Mouse (Mus musculus): ENCODE measurements around the gene Fbxo36. TPM values are rescaled to one million over a fixed set of nuclear protein-coding genes. Genes with fewer than 3 reads are reported as not detected.

Fbxo36 gene
- polyA plus RNA-seq, 1 experiment from 2014 or later, result 8.9 TPM

- no peak for DNase-seq (ENCODE audit: low spot score)
- Histone ChIP-seq H3K4me1 (no peaks in the 10 kb centered on the region), H3K36me3 (peaks cover 14% of the 10 kb centered on the region; the same call in 1 of the 2 replicates), H3K27ac (no peak overlapping the region), H3K4me3 (no peak overlapping the region), H3K27me3 (ENCODE audit: low read depth, poor library complexity, severe bottlenecking) (no peaks in the 10 kb centered on the region), H3K9me3 (replicated peaks) (no peaks in the 10 kb centered on the region)
- WGBS, result 85% methylated on average over 7 of the region's 7 CpGs
These were observed 8.1 kb downstream of the Fbxo36 start for GRCm38 (mm10) chr1:84847698-84848097.

GRCm38 (mm10) chr1:84848335-84848734, 8.7 kb downstream of the Fbxo36 start:
- Histone ChIP-seq H3K4me1 (no peaks in the 10 kb centered on the region), H3K9me3 (replicated peaks) (no peaks in the 10 kb centered on the region), H3K36me3 (peaks cover 8% of the 10 kb centered on the region; the same call in 1 of the 2 replicates), H3K27ac (no peak overlapping the region), H3K27me3 (ENCODE audit: low read depth, poor library complexity, severe bottlenecking) (no peaks in the 10 kb centered on the region), H3K4me3 (no peak overlapping the region)
- no peak for DNase-seq (ENCODE audit: low spot score)
- 97% methylated on average over 3 of the region's 3 CpGs for WGBS

GRCm38 (mm10) chr1:84848801-84849455, 9.3 kb downstream of the Fbxo36 start:
- Histone ChIP-seq H3K27me3 (ENCODE audit: low read depth, poor library complexity, severe bottlenecking) (no peaks in the 10 kb centered on the region), H3K4me1 (no peaks in the 10 kb centered on the region), H3K36me3 (peaks cover 8% of the 10 kb centered on the region; the same call in 1 of the 2 replicates), H3K9me3 (replicated peaks) (no peaks in the 10 kb centered on the region), H3K4me3 (no peak overlapping the region), H3K27ac (no peak overlapping the region)
- DNase-seq (ENCODE audit: low spot score), result no peak
- 95% methylated on average over 6 of the region's 6 CpGs for WGBS

GRCm38 (mm10) chr1:84849804-84850203, 10.2 kb downstream of the Fbxo36 start:
- Histone ChIP-seq H3K27ac (no peak overlapping the region), H3K4me3 (no peak overlapping the region), H3K36me3 (peaks cover 8% of the 10 kb centered on the region; the same call in 1 of the 2 replicates), H3K27me3 (ENCODE audit: low read depth, poor library complexity, severe bottlenecking) (no peaks in the 10 kb centered on the region), H3K4me1 (no peaks in the 10 kb centered on the region), H3K9me3 (replicated peaks) (no peaks in the 10 kb centered on the region)
- no peak for DNase-seq (ENCODE audit: low spot score)
- WGBS, result 93% methylated on average over 7 of the region's 7 CpGs

- H3K4me3 ChIP-seq, result no peak overlapping the region
- no peaks in the 10 kb centered on the region for H3K9me3 ChIP-seq (replicated peaks)
- no peak overlapping the region for H3K27ac ChIP-seq
- peaks cover 8% of the 10 kb centered on the region; the same call in 1 of the 2 replicates for H3K36me3 ChIP-seq
- no peaks in the 10 kb centered on the region for H3K27me3 ChIP-seq (ENCODE audit: low read depth, poor library complexity, severe bottlenecking)
- H3K4me1 ChIP-seq, result no peaks in the 10 kb centered on the region
- DNase-seq (ENCODE audit: low spot score), result no peak
- 97% methylated on average over 7 of the region's 7 CpGs for WGBS
These were observed 10.8 kb downstream of the Fbxo36 start for GRCm38 (mm10) chr1:84850471-84850870.

- peak; percentile 27 for DNase-seq (ENCODE audit: low spot score)
- Histone ChIP-seq H3K27me3 (ENCODE audit: low read depth, poor library complexity, severe bottlenecking) (no peaks in the 10 kb centered on the region), H3K9me3 (replicated peaks) (no peaks in the 10 kb centered on the region), H3K27ac (no peak overlapping the region), H3K4me3 (no peak overlapping the region), H3K36me3 (peaks cover 8% of the 10 kb centered on the region; the same call in 1 of the 2 replicates), H3K4me1 (no peaks in the 10 kb centered on the region)
- WGBS, result 45% methylated on average over 9 of the region's 9 CpGs
These were observed 12.0 kb downstream of the Fbxo36 start for GRCm38 (mm10) chr1:84851512-84852235.

GRCm38 (mm10) chr1:84853721-84854120, 14.1 kb downstream of the Fbxo36 start:
- 77% methylated on average over 1 of the region's 1 CpGs for WGBS
- no peaks in the 10 kb centered on the region for H3K4me1 ChIP-seq
- no peak overlapping the region for H3K27ac ChIP-seq
- no peaks in the 10 kb centered on the region for H3K9me3 ChIP-seq (replicated peaks)
- no peak overlapping the region for H3K4me3 ChIP-seq
- H3K36me3 ChIP-seq, result peaks cover 2% of the 10 kb centered on the region; the same call in 1 of the 2 replicates
- no peak for DNase-seq (ENCODE audit: low spot score)
- H3K27me3 ChIP-seq (ENCODE audit: low read depth, poor library complexity, severe bottlenecking), result no peaks in the 10 kb centered on the region

GRCm38 (mm10) chr1:84854966-84855365, 15.3 kb downstream of the Fbxo36 start:
- 91% methylated on average over 2 of the region's 2 CpGs for WGBS
- Histone ChIP-seq H3K36me3 (no peaks in the 10 kb centered on the region), H3K27ac (no peak overlapping the region), H3K27me3 (ENCODE audit: low read depth, poor library complexity, severe bottlenecking) (no peaks in the 10 kb centered on the region), H3K4me3 (no peak overlapping the region), H3K9me3 (replicated peaks) (no peaks in the 10 kb centered on the region), H3K4me1 (no peaks in the 10 kb centered on the region)
- no peak for DNase-seq (ENCODE audit: low spot score)

- no peak for DNase-seq (ENCODE audit: low spot score)
- H3K27ac ChIP-seq, result no peak overlapping the region
- H3K27me3 ChIP-seq (ENCODE audit: low read depth, poor library complexity, severe bottlenecking), result no peaks in the 10 kb centered on the region
- no peak overlapping the region for H3K4me3 ChIP-seq
- 90% methylated on average over 2 of the region's 2 CpGs for WGBS
- no peaks in the 10 kb centered on the region for H3K36me3 ChIP-seq
- no peaks in the 10 kb centered on the region for H3K4me1 ChIP-seq
- no peaks in the 10 kb centered on the region for H3K9me3 ChIP-seq (replicated peaks)
These were observed 16.1 kb downstream of the Fbxo36 start for GRCm38 (mm10) chr1:84855756-84856155.

GRCm38 (mm10) chr1:84859597-84859996, 20.0 kb downstream of the Fbxo36 start:
- DNase-seq (ENCODE audit: low spot score), result no peak
- H3K9me3 ChIP-seq (replicated peaks), result no peaks in the 10 kb centered on the region
- WGBS, result 93% methylated on average over 6 of the region's 6 CpGs
- no peak overlapping the region for H3K27ac ChIP-seq
- no peaks in the 10 kb centered on the region for H3K36me3 ChIP-seq
- no peaks in the 10 kb centered on the region for H3K27me3 ChIP-seq (ENCODE audit: low read depth, poor library complexity, severe bottlenecking)
- H3K4me3 ChIP-seq, result no peak overlapping the region
- peaks cover 4% of the 10 kb centered on the region for H3K4me1 ChIP-seq

GRCm38 (mm10) chr1:84860360-84861254, 21.0 kb downstream of the Fbxo36 start:
- 81% methylated on average over 10 of the region's 10 CpGs for WGBS
- no peak overlapping the region for H3K27ac ChIP-seq
- no peaks in the 10 kb centered on the region for H3K36me3 ChIP-seq
- no peak for DNase-seq (ENCODE audit: low spot score)
- H3K4me1 ChIP-seq, result peaks cover 6% of the 10 kb centered on the region
- H3K4me3 ChIP-seq, result no peak overlapping the region
- H3K27me3 ChIP-seq (ENCODE audit: low read depth, poor library complexity, severe bottlenecking), result no peaks in the 10 kb centered on the region
- H3K9me3 ChIP-seq (replicated peaks), result no peaks in the 10 kb centered on the region

GRCm38 (mm10) chr1:84861255-84861630, 21.6 kb downstream of the Fbxo36 start:
- peaks cover 6% of the 10 kb centered on the region for H3K4me1 ChIP-seq
- H3K9me3 ChIP-seq (replicated peaks), result no peaks in the 10 kb centered on the region
- H3K27me3 ChIP-seq (ENCODE audit: low read depth, poor library complexity, severe bottlenecking), result no peaks in the 10 kb centered on the region
- no peaks in the 10 kb centered on the region for H3K36me3 ChIP-seq
- no peak overlapping the region for H3K27ac ChIP-seq
- H3K4me3 ChIP-seq, result no peak overlapping the region
- DNase-seq (ENCODE audit: low spot score), result no peak
- 75% methylated on average over 1 of the region's 1 CpGs for WGBS
